Mouse (Mus musculus): ENCODE results near the gene Wars2.

Gene Wars2

GRCm38 (mm10) chr3:99193576-99193975 is 52.7 kb downstream of the Wars2 start:
- no peak for DNase-seq (ENCODE audit: low spot score)

DNA sequence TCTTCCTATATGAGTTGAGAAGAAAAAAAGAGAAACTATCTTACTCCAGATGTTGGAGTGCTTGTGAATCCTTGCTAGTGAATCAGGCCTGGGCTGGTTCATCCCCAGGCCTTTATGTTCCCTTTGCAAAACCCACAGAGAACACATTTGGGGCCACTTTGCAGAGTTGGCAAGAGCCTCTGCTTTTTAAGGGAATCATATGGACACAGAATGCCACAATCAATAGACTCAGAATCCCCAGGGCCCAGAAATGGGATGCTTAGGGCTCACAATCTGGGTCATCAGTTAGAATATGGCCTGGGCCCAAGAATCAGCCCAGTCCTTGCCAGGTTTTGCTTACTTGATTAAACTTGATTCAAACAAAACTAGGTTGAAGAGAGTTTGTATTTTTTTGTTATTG is 62.5 kb downstream of the Wars2 start:
- no peak for DNase-seq (ENCODE audit: low spot score)

- DNase-seq (ENCODE audit: low spot score): no peak
These were observed 67.5 kb downstream of the Wars2 start for GRCm38 (mm10) chr3:99208416-99208815.

GRCm38 (mm10) chr3:99211105-99211698 is 70.3 kb downstream of the Wars2 start:
- no peak for DNase-seq (ENCODE audit: low spot score)

GRCm38 (mm10) chr3:99227807-99228206 is 86.9 kb downstream of the Wars2 start:
- no peak for DNase-seq (ENCODE audit: low spot score)

- no peak for DNase-seq (ENCODE audit: low spot score)
These were observed 92.8 kb downstream of the Wars2 start for GRCm38 (mm10) chr3:99233393-99234318.

DNA sequence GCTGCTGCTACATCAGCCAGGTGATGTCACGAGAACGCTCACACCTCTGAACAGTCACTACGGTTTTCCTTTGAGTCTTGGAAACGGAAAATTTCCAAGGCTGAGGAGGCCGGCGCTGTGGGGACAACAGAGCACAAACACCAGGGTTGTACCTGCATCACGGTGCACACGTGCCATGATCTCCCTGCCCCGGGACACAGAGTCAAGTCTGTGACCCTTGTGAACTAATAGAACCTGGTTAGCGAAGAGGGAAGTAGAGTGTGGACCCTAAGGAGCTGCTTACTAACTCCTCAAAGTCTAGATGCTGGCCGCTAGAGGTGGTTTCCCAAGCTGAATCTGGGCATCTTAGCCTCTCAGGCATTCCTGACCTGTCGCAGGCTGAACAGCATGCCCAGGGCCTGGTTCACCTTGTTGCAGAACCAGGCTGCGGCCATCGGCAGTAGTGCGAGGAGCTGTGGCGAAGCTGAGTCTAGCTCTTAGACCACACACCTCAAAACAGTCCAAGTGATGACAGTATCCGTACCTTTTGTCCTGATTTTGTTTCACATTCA is 93.5 kb downstream of the Wars2 start:
- no peak for DNase-seq (ENCODE audit: low spot score)

- DNase-seq (ENCODE audit: low spot score): no peak
These were observed 94.4 kb downstream of the Wars2 start for GRCm38 (mm10) chr3:99235116-99235803.

DNA sequence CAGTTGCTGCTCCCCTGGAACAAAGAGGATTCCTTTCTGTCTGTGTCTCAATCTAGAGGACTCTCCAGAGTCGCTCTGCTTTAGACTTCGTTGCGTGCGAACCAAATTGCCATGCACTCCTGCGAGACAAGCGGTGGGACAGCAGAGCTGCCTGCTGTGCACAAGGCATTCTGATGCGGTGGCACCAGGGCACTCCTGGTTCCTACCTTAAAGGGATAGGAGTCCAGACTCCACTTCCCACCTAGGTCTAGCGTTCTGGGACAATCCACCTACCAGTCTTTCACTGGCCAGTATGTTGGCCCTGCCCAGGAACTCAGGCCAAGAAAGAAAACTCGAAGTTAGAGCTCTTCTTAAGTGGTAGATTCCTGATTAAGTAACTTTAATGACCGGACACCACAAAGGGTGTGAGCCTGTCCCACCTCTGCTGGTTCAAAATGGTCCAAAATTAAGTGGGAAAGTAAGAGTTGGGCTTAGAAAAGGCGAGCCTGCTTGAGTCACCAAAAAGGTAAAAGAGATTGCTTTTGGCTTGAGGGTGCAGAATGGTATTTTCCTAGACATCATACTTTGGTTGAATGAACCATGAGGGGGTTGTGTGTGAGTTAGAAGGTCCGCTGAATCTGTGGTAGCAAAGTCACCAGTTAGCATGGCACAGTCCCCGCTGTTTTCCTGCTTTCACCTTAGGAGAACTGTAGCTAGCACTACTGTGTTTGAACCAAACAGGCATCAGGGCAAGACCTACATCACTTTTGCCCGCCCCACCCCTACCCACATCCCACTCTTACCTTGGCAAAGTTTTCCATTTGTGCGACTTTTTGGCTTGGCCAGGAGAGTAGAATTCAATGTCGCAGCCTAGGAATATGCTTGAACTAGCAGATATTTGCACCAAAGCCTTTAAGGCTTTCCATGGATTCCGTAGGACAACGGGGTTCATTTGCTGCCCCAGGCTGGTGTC is 95.2 kb downstream of the Wars2 start:
- DNase-seq (ENCODE audit: low spot score): no peak

DNA sequence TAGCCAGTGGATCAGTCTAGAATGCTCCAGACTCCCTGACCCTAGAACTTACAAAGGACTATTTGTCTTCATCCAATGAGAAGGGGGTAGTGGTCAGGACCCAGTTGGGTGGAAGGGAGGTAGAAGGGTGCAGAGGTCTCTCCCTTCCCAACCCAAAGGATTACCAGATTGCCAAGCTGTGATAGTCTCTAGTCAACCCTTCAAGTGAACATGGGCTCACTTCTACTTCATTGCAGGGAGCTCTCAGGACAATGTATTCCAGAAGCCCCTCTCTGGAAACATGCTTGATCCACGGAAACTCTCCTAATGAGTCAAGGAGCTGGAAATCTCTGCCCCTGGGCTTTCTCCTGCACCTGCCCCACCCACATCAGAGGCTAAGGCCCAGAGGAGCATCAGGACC is 97.8 kb downstream of the Wars2 start:
- DNase-seq (ENCODE audit: low spot score): no peak

- no peak for DNase-seq (ENCODE audit: low spot score)
These were observed 98.6 kb downstream of the Wars2 start for GRCm38 (mm10) chr3:99239301-99240045.

DNA sequence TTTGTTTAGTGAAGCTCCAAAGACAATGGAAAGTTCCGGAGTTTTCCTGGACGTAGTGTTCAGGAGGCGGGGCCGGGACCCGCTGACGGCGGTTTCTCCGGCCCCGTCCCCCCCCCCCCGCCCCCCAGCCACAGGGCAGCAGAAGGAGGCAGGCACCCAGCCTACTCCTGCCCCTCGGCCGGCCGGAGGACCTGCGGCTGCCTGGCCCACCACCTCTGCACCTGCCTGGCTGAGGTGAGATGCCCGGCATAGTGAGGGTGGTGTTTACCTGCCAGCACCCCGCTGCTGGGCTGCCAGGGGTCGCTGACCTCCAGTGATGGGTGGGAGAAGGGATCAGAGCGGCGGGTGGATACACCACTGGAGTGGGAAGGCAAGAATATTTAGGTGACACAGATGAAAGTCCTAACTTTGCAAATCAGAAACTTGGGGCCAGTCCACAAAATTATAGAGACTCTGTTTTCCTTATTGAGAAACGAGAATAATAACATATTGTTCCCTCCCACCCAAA is 99.4 kb downstream of the Wars2 start, which contains the start of gene Tbx15:
TSS of gene Tbx15 (plus strand) at position 169 of the 508 bp plus-strand sequence.
- DNase-seq (ENCODE audit: low spot score): no peak

GRCm38 (mm10) chr3:99240811-99241738 is 100.2 kb downstream of the Wars2 start:
- DNase-seq (ENCODE audit: low spot score): no peak

GRCm38 (mm10) chr3:99242481-99242880 is 101.6 kb downstream of the Wars2 start:
- no peak for DNase-seq (ENCODE audit: low spot score)

- no peak for DNase-seq (ENCODE audit: low spot score)
These were observed 104.5 kb downstream of the Wars2 start for GRCm38 (mm10) chr3:99245341-99245740.

DNA sequence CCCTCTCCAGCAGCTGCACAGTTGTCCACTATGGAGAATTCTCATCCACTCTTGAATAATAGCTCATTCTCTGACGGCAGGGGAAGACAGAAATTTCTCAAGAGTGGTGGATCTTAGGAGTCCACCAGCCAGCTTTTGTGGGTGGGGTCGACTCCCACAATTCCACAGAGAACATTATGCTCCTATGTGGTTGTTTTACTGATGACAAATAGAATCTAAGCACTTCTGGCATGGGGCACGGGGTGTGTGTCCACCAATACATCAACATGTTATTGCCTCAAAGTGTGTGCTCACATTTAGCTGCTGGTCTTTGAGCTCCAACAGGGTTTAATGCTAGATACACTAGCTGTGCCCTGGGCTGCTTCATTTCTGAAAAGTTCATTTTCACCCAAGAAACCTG is 105.8 kb downstream of the Wars2 start:
- no peak for DNase-seq (ENCODE audit: low spot score)

DNA sequence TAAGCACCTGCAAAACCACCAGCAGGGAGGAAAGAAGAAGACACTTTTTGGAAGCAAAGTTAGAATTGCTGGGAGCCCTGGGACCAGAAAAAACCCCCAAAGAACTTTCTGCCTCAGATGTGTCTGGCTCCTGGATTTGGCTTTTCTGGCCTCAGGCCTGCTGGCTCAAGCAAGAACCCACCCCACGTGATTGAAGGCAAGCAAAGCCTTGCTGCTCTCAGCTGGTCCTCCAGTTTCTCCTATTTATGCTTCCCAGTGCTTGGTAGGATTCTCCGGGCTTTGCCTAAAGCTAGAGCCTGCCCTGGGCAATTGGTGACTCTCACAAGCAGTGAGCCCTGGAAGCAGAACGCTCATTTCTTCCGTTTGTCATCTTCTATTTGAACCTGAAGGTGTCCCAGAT is 106.7 kb downstream of the Wars2 start:
- DNase-seq (ENCODE audit: low spot score): no peak

GRCm38 (mm10) chr3:99247996-99248801 is 107.3 kb downstream of the Wars2 start:
- no peak for DNase-seq (ENCODE audit: low spot score)

Data from yolk sac, embryonic 10.5 days (tissue).